Mouse (Mus musculus) C3H10T1/2 (cell line): Measurements from ENCODE around the gene Ppp1r3e. TPM values are rescaled to one million over a fixed set of nuclear protein-coding genes. Genes with fewer than 3 reads are reported as not detected.

Experiments
- polyA plus RNA-seq, 2 experiments: library from polyadenylated mRNA; unstranded; fragments of >200 nt; fragmentation: generic; extraction: Trizol; gene quantifications; one replicate each; pipeline ENCODE4 v1.2.1; 2012; ENCODE audit warnings: missing spikeins in 2 of 2

The Ppp1r3e gene
- under 1 TPM; 0.53 to 0.73 TPM for polyA plus RNA-seq

DNA sequence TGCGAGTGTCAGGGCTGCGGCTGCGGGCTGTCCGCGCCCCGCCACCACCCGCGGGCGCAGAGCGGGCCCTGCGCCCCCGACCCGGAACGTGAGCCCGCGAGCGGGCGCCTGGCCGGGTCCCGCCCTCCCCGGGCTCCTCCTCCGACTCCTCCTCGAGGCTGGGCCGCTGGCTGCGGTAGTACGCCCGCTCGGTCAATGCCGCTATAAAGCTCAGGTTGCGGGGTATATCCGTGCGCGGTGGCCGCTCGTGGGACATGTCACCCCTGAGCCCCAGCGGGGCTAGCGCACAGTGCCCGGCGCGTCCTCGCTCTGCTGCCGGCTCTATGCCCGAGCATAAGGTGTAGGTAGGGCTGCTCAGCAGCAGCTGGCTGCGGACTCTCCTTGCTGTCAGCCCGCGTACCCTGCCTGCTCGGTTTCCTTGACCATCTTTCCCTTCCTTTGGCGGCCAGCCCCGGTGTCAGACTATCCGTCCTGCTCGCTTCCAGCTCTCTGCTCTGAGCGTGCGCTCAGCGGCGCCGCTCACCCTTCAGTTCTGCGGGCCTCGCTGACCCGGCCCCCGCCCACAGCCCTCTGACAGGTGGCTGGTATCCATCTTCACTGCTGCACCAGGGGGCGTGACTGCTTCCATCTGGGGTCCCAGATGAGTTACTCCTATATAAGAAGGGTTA, at the start of gene Ppp1r3e:
Ppp1r3e (minus strand) TSS at position 503 of the 668 bp plus-strand sequence.

DNA sequence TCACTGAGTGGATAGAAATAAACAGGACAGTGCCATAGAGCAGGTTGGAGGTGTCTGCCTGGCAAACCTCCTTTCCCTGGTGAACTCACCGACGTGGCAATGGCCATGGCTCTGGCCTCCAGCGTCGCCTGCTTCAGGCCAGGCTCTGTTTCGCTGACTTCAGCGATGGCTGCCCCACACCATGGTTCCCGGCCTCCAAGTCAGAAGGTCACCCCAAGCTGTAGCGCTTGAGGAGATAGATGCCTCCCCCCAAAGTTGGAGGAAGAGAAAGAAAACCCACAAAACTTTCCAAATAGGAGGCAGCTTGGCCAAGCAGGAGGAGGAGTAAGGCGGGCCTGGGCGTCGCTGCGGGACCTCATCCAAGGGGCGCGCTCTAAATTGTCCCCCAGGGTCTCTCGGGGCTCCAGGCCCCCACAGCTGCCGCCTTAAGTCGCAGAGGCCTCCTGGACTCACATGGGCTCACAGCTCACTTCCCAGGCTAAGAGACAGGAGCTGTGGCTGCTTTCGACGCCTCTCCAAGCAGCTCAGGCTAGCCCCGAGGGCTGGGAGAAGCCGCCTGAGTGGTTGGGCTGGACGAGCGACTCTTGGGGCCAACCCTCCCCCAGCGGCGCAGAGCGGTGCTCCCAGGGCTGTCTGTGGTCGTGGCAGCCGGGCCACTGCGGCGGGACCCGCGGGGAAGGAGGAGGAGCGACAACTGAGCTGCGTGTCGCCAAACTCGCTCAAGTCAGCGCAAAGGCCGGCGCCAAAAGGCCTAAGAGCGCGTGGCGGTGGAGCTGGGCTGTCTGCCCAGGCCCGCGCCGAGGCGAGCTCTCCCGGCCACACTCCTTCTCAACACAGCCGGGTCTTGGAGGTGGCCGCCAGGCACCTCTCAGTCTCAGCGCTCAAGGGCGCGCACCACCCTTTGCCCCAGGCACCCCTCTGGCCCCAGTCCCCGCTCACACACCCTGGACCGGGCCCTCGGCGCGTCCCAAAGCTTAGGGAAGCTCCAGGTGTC, 48.3 kb upstream of the Ppp1r3e start, which contains the start of gene Efs:
Efs (minus strand) TSS at position 778 of the 994 bp plus-strand sequence.

DNA sequence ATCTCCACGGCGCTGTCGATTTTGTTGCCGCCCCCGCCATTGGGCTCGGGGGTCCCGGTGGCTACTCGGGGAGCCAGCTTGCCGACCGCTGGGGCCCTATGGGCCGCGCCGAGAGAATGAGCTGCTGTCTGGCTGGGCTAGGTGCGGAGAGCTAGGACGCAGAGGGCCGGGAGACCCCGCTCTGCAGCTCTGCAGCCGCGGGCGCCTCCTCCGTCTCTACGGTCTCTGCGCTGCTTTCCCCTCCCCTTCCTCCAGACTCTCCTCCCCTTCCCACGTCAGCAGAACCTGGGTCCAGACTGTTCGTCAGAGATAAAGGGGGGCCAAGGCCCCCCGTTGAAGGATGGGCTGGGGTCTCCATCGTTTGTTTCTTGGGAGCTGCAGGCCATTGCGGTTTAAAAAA, 35.5 kb upstream of the Ppp1r3e start, which contains the start of gene Slc22a17:
Slc22a17 (minus strand) TSS at position 247 of the 400 bp plus-strand sequence.

DNA sequence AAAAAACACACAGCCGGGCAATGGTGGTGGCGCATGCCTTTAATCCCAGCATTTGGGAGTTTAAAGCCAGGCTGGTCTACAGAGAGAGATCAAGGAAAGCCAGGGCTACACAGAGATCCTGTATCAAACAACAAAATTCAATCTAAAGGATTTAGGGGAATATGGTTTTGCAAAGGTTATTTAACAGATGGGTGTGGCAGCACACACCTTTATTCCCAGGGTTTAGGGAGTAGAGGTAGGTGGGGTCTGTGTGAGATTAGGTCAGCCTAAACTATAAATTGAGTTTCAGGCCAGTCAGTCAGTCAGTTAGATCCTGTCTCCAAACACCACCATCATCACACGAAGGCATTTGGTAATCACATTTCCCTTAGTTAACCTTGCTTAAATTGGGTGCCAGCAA, 14.8 kb upstream of the Ppp1r3e start, which contains the start of gene Pabpn1:
Pabpn1 (plus strand) TSS at position 301 of the 400 bp plus-strand sequence.

DNA sequence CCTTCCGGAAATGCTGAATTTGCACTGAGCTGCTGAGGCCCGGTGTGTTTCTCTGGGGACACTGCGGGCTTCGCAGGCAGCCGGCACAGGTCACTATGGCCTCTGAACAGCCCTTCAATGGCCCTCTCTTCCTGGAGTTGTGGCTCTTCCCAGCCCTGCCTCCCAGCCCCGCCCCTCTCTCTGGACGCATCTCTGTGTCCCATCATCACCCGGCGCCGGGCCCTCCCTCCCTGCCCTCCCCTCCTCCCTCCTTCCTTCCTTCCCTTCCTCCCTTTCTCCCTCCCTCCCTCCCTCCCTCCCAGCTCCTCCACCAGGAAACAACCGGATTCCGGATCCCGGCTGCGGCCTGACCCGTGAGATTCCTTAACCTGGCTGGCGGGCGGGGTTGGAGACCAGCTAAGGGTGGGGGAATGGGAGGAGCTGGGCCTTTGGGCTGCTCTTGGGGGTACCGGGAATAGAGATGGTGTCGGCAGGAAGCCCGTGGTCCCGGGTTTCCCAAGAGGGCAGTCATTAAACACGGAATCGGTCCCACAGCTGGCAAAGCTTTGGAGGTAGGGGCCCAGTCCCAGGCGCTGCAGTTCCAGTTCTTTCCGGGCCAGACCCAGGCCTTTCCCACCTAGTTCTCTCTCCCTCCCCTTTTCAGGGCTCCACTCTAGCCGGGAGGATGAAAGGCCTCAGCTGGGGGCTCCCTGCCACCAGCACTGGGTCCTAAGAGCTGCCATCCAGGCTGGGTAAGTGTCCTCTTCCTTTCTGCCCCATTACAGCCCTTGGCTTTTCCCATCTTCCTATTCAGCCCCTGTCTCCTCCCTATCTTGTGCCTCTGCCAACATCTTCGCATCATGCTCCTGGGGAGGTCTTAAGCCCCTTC, 6.0 kb upstream of the Ppp1r3e start, which contains the start of the genes Bcl2l2 and Gm20521:
Bcl2l2 (plus strand) TSS at position 224 of the 868 bp plus-strand sequence.
Gm20521 (plus strand) TSS at position 288 of the 868 bp plus-strand sequence.

DNA sequence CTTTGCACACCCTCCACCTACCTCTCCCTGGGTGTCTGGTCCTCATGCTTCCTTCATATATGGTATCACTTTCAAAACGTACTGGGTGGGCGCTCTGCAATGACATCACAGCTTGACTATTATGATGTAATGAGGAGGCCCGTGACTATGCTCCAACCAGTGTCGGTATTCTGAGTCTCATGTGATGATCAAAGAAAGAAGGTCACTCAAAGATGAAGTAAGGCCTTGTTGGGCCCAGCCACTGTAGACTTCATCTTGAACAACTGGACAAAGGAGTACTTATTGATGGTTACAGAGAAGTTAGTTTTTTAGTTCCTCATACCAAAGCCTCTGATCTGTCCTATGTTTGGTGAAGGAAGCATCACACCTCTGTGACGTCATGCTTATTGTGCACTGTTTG, 6.5 kb downstream of the Ppp1r3e start, which contains the start of gene Homez:
Homez (minus strand) TSS at position 101 of the 400 bp plus-strand sequence.

Other genes with a start within 250 kb of the Ppp1r3e start
- not detected for gene Gm17606, start 236.6 kb downstream of the Ppp1r3e start, polyA plus RNA-seq
- gene Cdh24, start 236.2 kb downstream of the Ppp1r3e start, polyA plus RNA-seq, result 1 to 10 TPM in 1 of 2 experiments, under 1 TPM in 1; 0.97 to 2.1 TPM
- gene 1700123O20Rik, start 191.3 kb downstream of the Ppp1r3e start, polyA plus RNA-seq, result 10 to 100 TPM in 1 of 2 experiments, 1 to 10 TPM in 1; 7.4 to 30.1 TPM
- gene Acin1, start 190.6 kb downstream of the Ppp1r3e start, polyA plus RNA-seq, result 10 to 100 TPM; 31.4 to 94.4 TPM
- under 1 TPM in 1 of 2 experiments, not detected in 1; 0.06 TPM for gene Gm29776, start 178.7 kb downstream of the Ppp1r3e start, polyA plus RNA-seq
- not detected for gene Cebpe, start 165.4 kb downstream of the Ppp1r3e start, polyA plus RNA-seq
- under 1 TPM in 1 of 2 experiments, not detected in 1; 0.01 TPM for gene Slc7a8, start 95.6 kb downstream of the Ppp1r3e start, polyA plus RNA-seq
- not detected for gene Rnf212b, start 63.4 kb downstream of the Ppp1r3e start, polyA plus RNA-seq
- gene Homez, start 6.6 kb downstream of the Ppp1r3e start, polyA plus RNA-seq, result 1 to 10 TPM in 1 of 2 experiments, under 1 TPM in 1; 0.33 to 2.6 TPM
- 10 to 100 TPM in 1 of 2 experiments, 1 to 10 TPM in 1; 2.4 to 13.8 TPM for gene Bcl2l2, start 5.8 kb upstream of the Ppp1r3e start, polyA plus RNA-seq
- gene Gm20521, start 5.9 kb upstream of the Ppp1r3e start, polyA plus RNA-seq, result 1 to 10 TPM in 1 of 2 experiments, under 1 TPM in 1; 0.08 to 1.2 TPM
- 100 to 1,000 TPM in 1 of 2 experiments, 10 to 100 TPM in 1; 99.1 to 108 TPM for gene Pabpn1, start 14.9 kb upstream of the Ppp1r3e start, polyA plus RNA-seq
- under 1 TPM; 0.01 to 0.37 TPM for gene Slc22a17, start 35.6 kb upstream of the Ppp1r3e start, polyA plus RNA-seq
- gene Efs, start 48.6 kb upstream of the Ppp1r3e start, polyA plus RNA-seq, result under 1 TPM in 1 of 2 experiments, not detected in 1; 0.05 TPM
- not detected for gene Il25, start 55.1 kb upstream of the Ppp1r3e start, polyA plus RNA-seq
- gene Cmtm5, start 58.7 kb upstream of the Ppp1r3e start, polyA plus RNA-seq, result not detected
- not detected for gene Myh6, start 89.4 kb upstream of the Ppp1r3e start, polyA plus RNA-seq
- not detected for gene Gm17428, start 99.4 kb upstream of the Ppp1r3e start, polyA plus RNA-seq
- under 1 TPM; 0.05 to 0.07 TPM for gene Myh7, start 117.1 kb upstream of the Ppp1r3e start, polyA plus RNA-seq
- 10 to 100 TPM; 11.8 to 40.7 TPM for gene Ngdn, start 137.9 kb upstream of the Ppp1r3e start, polyA plus RNA-seq
- gene Zfhx2, start 214.8 kb upstream of the Ppp1r3e start, polyA plus RNA-seq, result under 1 TPM; 0.08 to 0.59 TPM
- gene Thtpa, start 217.2 kb upstream of the Ppp1r3e start, polyA plus RNA-seq, result 10 to 100 TPM in 1 of 2 experiments, 1 to 10 TPM in 1; 3.1 to 11.9 TPM
- gene Ap1g2, start 229.0 kb upstream of the Ppp1r3e start, polyA plus RNA-seq, result 1 to 10 TPM; 4.9 to 6.1 TPM
- gene Jph4, start 239.4 kb upstream of the Ppp1r3e start, polyA plus RNA-seq, result under 1 TPM in 1 of 2 experiments, not detected in 1; 0.01 TPM